Mouse (Mus musculus) 416B (cell line): ENCODE data around the gene Krtap5-4.
"Not testable (repeated sequence)": the region's sequence is repeated elsewhere in the genome, so short reads cannot be mapped to it uniquely, and the experiment has no call there.

Experiments
- DNase-seq: peaks from one replicate; pipeline ENCODE4 v3.0.0; 2011; ENCODE audit warnings: low read depth

Gene Krtap5-4

GRCm38 (mm10) chr7:142303249-142303648, at the start of gene Krtap5-4:
Krtap5-4 (plus strand) TSS chr7:142303549.
- DNase-seq: no peak

DNA sequence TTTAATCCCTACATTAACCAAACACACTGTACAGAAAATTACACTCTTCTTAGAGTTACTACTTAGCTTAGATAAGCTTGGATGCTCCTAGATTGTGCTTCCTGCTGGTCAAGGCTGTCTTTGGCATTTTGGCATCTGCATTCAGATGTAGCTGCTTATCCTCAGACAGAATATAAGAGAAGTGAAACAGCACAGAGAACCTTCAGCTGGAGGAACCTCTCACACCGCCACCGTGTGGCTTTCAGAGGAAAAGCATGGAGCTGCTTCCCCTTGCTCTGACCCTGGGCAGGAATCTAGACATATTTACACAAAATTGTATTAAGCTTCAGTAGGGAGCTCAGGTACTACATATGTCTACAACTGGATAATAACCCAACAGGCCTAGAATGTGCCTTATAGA, 47.8 kb upstream of the Krtap5-4 start:
- peak; percentile 33 for DNase-seq

DNA sequence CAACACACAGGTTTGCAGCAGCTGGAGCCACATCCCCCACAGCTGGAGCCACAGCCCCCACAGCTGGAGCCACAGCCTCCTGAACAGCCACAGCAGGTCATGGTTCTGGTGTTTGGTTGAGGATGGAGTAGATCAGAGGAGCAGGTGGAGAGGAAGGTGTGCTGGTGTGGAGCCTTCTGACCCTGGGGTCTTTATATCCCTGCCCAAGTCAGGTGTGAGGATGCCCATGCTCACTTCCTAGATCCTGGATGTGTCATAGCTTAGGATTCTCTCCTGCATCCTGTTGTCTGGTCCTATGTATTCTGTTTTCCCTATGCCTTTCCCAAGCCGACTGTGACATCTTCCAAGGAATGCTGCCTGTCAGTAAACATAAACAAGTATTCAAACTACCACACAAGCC, 45.1 kb upstream of the Krtap5-4 start, which contains the start of gene Gm2431:
Gene Gm2431, minus strand, starts transcription at position 101 of the 400 bp plus-strand sequence.
- not testable (repeated sequence) for DNase-seq

- DNase-seq: not testable (repeated sequence)
These were observed 29.1 kb upstream of the Krtap5-4 start, which contains the start of gene Gm4559 for GRCm38 (mm10) chr7:142274263-142274662. Gm4559 (minus strand) TSS chr7:142274363.

DNA sequence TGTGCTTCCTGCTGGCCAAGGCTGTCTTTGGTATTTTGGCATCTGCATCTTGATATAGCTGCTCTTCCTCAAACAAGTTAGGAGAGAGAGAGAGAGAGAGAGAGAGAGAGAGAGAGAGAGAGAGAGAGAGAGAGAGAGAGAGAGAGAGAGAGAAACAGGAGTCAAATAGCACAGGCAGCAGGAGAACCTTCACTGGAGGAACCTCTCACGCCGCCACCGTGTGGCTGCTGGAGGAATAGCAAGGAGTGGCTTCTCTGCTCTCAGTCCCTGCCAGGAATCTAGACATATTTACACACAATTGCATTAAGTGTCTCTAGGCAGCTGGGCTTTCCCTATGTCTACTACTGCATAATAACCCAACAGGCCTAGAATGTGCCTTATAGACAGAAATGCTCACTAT, 25.2 kb upstream of the Krtap5-4 start:
- DNase-seq: peak; percentile 44

- peak; percentile 9 for DNase-seq
These were observed 24.1 kb upstream of the Krtap5-4 start for GRCm38 (mm10) chr7:142279291-142279690.

- DNase-seq: not testable (repeated sequence)
These were observed 20.5 kb upstream of the Krtap5-4 start for GRCm38 (mm10) chr7:142282847-142283246.

DNA sequence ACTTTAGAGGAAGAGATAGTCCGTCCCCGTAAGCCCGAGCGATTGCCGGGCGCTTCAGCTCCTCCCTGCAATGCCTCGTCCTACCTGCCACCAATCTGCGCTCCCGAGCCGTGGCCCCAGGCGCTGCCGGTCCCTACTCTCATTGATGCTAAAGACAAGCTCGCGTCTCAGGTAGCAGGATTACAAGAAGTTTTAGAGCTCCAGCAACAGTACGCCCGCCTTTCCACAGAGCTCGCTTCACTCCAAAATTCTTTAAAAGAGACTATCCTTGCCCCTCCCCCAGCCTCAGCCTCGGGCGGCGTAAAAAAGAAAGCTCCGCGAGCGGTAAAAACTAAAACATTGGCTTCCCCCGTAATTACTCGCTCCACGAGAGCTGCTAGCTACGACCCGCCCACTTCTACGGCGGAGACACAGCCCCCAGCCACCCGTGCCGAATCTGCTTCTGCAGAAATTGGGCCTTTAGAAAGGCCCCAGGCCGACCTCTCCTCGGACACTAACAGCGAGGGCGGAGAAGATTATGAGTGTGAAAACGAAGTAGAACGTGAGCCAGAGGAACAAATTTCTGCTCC, 19.2 kb upstream of the Krtap5-4 start:
- peak; percentile 70 for DNase-seq

DNA sequence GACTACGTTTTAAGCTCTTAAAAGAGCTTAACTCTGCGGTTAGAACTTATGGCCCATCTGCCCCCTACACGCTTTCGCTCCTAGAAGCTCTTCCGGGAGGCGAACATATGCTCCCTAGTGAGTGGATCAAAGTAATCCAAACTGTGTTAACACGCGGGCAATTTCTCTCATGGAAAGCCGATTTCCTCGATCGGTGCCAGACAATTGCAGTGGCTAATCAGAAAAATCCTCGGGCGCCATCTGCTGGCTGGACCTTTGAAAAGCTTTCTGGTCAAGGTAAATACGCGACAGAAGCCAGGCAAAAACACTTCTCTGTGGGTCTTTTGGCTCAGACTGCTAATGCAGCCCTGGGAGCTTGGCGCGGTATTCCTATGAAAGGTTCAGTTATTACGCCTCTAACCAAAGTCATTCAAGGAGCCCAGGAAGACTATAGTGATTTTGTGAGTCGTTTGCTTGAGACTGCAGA, 18.7 kb upstream of the Krtap5-4 start:
- peak; percentile 89 for DNase-seq

DNA sequence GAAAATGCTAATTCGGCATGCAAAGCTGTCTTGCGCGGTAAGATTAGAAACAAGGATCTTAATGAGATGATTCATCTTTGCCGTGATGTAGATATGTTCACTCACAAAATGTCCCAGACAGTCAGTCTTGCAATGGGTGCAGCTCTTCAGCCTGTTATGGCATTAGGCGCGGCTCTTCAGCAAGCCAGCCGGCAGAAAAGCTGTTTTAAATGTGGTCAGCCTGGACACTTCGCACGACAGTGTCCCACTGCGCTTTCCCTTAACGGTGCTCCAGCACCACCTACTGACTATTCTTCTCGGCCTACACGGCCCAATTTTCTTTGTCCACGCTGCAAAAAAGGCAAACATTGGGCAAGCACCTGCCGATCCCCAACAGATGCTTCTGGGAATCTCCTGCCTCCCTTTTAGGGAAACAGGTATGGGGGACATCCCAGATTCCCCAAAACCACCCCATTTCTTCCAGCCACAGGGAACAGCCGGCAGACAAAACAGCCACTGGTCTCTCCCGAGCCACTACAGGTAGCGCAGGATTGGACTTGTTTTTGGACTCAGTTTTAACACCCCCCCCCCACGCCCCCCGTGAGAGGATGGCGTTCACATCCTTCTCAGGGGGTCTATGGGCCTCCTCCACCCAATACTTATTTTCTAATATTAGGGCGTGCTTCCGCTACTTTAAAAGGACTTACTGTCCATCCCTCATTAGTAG, 18.1 kb upstream of the Krtap5-4 start:
- peak; percentile 62 for DNase-seq

DNA sequence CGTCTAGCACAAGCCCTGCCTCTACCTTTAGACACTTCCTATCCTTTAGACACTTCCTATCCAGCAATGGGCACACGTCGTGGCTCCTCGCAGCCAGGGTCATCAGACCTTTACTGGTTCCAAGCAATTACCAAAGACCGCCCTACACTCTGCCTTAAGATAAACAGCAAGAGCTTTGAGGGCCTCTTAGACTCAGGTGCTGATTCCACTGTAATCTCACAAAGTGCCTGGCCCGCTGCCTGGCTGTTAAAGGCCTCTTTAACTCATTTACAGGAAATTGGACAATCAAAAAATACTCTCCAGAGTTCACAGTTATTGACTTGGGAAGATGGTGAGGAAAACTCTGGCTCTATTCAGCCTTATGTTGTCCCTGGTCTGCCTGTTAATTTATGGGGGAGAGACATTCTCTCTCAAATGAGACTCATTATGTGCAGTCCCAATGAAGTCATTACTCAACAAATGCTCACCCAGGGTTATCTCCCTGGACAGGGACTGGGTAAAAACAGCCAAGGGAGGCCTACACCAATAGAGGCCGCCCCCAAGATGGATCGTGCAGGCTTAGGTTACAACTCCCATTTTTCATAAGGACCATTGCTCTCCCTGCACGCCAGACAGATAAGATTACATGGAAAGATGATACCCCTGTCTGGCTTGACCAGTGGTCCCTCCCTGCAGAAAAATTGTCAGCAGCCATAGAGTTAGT, 17.3 kb upstream of the Krtap5-4 start:
- not testable (repeated sequence) for DNase-seq

- DNase-seq: peak; percentile 6
These were observed 9.5 kb upstream of the Krtap5-4 start for GRCm38 (mm10) chr7:142293851-142294250.

GRCm38 (mm10) chr7:142295418-142295817, 7.9 kb upstream of the Krtap5-4 start:
- no peak for DNase-seq

DNA sequence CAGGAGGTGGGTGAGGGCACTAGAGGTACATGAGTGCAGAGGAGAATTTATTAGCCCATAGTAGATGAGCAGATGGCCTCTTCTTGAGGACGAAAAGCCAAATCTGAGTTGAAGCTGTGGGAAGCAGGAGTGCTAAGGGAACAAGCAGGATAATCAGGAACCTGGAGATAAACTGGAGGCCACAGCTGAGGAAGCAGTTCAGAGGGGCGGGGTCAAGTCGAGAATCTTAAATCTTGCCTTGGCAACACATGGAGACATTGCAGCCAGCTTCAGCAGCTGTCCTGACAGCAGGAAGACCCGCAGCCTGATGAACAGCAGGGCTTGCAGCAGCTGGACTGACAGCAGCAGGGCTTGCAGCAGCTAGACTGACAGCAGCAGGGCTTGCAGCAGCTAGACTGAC, 7.2 kb upstream of the Krtap5-4 start:
- not testable (repeated sequence) for DNase-seq

DNA sequence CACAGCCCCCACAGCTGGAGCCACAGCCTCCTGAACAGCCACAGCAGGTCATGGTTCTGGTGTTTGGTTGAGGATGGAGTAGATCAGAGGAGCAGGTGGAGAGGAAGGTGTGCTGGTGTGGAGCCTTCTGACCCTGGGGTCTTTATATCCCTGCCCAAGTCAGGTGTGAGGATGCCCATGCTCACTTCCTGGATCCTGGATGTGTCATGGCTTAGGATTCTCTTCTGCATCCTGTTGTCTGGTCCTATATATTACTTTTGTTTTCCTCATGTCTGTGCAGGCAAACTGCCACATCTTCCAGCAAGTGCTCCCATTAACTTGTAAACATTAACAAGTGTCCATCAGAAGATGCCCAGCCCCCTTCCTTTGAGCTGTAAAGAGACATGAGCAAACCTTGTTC, 6.3 kb upstream of the Krtap5-4 start, which contains the start of gene Krtap5-1:
Gene Krtap5-1, minus strand, starts transcription at position 101 of the 400 bp plus-strand sequence.
- DNase-seq: not testable (repeated sequence)

GRCm38 (mm10) chr7:142303929-142304328, 580 bp downstream of the Krtap5-4 start:
- not testable (repeated sequence) for DNase-seq

DNA sequence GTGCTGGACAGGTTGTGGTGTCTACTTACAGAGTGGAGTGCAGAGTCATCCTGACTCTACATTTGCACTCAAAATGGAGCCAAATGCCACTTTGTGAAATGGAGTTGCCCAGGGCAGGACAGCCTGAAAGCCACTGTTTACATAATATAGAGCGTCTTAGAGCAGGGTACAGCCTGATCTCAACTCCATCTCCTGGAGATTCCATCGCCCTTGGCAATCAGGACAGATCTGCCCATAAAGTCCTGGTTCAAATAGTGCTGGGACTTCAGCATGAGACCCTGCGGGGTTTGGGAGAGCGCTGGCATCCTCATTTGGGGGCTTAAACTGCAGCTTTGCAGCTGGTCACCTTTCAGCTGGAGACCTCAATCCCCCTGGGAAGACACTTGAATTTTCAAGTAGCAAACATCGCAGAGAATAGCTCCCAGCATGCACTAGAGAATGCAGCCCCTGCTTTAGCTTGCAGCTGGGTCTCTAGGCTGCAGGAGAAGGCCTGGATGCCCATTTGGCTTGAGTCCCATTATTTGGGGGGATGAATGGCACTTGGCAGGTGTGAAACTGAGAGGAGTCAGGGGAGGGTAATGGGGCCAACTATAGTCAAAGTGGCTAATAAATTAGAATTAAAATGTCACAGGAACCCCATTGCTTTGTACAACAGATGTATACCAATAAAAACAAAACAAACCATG, 11.4 kb downstream of the Krtap5-4 start:
- no peak for DNase-seq

DNA sequence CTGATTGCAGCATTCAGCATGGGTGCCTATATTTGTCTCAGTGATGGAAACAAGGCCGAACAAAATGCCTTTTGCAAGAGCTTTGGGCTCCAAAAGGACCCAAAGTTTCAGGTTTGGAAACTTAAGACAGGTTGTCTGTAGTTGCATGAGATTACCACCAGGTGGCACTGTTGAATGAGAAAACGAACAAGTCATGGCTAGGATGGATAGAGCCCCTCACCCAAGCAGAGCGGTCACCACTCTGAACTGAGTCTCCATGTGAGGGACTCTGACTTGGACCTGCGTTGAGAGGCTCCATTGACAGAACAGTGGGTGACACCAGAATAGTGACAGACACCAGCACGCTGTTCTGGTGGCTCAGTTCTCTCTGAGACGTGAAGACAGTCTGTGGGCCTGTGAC, 13.2 kb downstream of the Krtap5-4 start:
- peak; percentile 52 for DNase-seq

DNA sequence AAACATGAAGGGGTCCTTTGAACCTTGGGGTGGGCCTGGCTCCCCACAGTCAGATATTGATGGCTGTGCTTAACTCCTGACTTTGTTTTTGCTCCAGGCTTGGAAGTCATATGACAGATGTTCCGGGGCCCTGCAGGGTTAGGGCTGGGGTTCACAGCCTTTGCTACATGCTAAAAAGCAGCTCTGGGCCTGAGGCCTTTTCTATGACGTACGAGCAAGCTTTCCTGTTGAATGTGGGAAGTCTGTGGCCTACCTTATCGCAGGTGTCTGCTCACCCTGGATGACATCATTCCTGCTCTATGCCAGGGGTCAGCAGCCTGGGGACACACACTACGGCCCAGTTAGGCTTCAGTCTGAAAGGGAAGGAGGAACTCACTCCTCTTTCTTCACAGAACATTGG, 13.9 kb downstream of the Krtap5-4 start:
- DNase-seq: no peak

- no peak for DNase-seq
These were observed 15.8 kb downstream of the Krtap5-4 start for GRCm38 (mm10) chr7:142319124-142319523.

DNA sequence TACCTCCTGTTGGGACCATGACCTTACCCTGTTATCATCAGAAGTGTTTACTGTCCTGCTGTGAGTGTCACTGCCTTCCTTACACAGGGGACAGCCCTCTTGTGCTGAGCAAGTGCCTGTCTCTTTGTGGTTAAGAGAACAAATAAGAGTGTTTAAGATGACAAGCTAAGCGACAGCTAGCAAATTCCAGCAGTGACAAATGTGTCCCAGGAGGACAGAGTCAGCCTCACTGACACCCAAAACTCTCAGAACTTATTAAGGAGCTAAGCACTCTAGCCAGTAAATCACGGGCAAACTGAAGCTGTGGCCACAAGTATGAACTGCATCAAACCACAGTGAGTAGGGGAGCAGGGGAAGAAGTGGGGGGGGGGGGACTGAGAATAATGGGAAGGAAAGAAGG, 17.6 kb downstream of the Krtap5-4 start:
- no peak for DNase-seq
